Mouse (Mus musculus): ENCODE data around the gene Ccdc12.

DNA sequence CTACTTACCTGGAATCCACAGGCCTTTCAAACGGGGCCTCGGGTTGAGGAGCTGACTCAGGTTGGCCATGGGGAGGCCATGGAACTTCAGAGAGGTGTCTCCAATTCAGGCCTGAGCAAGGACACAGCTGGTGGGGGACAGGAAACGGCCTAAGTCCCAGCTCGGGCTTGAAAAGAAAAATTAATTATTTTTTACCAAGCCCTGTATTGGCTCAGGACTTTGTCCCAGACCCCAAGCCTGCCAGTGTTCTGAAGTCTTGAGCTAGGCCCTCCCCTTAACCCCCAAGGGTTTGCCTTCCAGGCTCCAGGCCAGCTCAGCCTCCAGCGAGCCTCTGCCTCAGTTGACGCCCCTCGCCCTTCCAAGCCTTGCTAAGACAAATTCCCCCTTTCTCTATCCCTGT, 90.7 kb downstream of the Ccdc12 start, which contains the start of gene Pth1r:
- TF ChIP-seq CTCF (IDR thresholded peaks at IDR 0.05) (no peak), EP300 (IDR thresholded peaks at IDR 0.05) (no peak)

Data from lung, postnatal 0 days (tissue).